Mouse (Mus musculus): ENCODE results near the gene Ptprq. TPM values are rescaled to one million over a fixed set of nuclear protein-coding genes. Genes with fewer than 3 reads are reported as not detected.
A peak's percentile ranks its signal among the peaks of the same experiment; 100 is the strongest.

Ptprq gene
- polyA plus RNA-seq, 1 experiment from 2014 or later, result 0.09 TPM

GRCm38 (mm10) chr10:107514735-107515134 lies 205.1 kb downstream of the Ptprq start:
- no peak overlapping the region for H3K4me2 ChIP-seq (replicated peaks; ENCODE audit: low read depth, low read length)
- WGBS, result 71% methylated on average over 7 of the region's 7 CpGs
- H3K27me3 ChIP-seq (ENCODE audit: control insufficient read depth, insufficient read depth, low read length), result no peaks in the 10 kb centered on the region
- H3K9me3 ChIP-seq (ENCODE audit: control insufficient read depth, low read length), result no peaks in the 10 kb centered on the region
- H3K9ac ChIP-seq (ENCODE audit: low read depth, low read length), result no peak overlapping the region
- no peak overlapping the region for H3K4me3 ChIP-seq (ENCODE audit: low read length)
- no peak overlapping the region for H3K27ac ChIP-seq (ENCODE audit: low read depth, low read length)
- no peaks in the 10 kb centered on the region for H3K4me1 ChIP-seq (ENCODE audit: control insufficient read depth, insufficient read depth, low read length)
- no peaks in the 10 kb centered on the region for H3K36me3 ChIP-seq (ENCODE audit: control insufficient read depth, insufficient read depth, low read length)
- no peak for ATAC-seq (ENCODE audit: low FRiP score, low TSS enrichment)

GRCm38 (mm10) chr10:107506397-107506796 lies 213.5 kb downstream of the Ptprq start:
- no peaks in the 10 kb centered on the region for H3K36me3 ChIP-seq (ENCODE audit: control insufficient read depth, insufficient read depth, low read length)
- WGBS, result 86% methylated on average over 2 of the region's 2 CpGs

GRCm38 (mm10) chr10:107503430-107503829 lies 216.4 kb downstream of the Ptprq start:
- no peaks in the 10 kb centered on the region for H3K36me3 ChIP-seq (ENCODE audit: control insufficient read depth, insufficient read depth, low read length)
- no peaks in the 10 kb centered on the region for H3K27me3 ChIP-seq (ENCODE audit: control insufficient read depth, insufficient read depth, low read length)
- H3K4me3 ChIP-seq (ENCODE audit: low read length), result no peak overlapping the region
- no peaks in the 10 kb centered on the region for H3K4me1 ChIP-seq (ENCODE audit: control insufficient read depth, insufficient read depth, low read length)
- H3K4me2 ChIP-seq (replicated peaks; ENCODE audit: low read depth, low read length), result no peak overlapping the region
- no peaks in the 10 kb centered on the region for H3K9me3 ChIP-seq (ENCODE audit: control insufficient read depth, low read length)
- ATAC-seq (ENCODE audit: low FRiP score, low TSS enrichment), result no peak
- 76% methylated on average over 4 of the region's 4 CpGs for WGBS
- H3K9ac ChIP-seq (ENCODE audit: low read depth, low read length), result no peak overlapping the region
- no peak overlapping the region for H3K27ac ChIP-seq (ENCODE audit: low read depth, low read length)

More at GRCm38 (mm10) chr10:107506397-107506796, 213.5 kb downstream of the Ptprq start:
- Histone ChIP-seq H3K4me3 (ENCODE audit: low read length) (no peak overlapping the region), H3K27me3 (ENCODE audit: control insufficient read depth, insufficient read depth, low read length) (no peaks in the 10 kb centered on the region), H3K9ac (ENCODE audit: low read depth, low read length) (no peak overlapping the region), H3K27ac (ENCODE audit: low read depth, low read length) (no peak overlapping the region), H3K4me2 (replicated peaks; ENCODE audit: low read depth, low read length) (no peak overlapping the region), H3K4me1 (ENCODE audit: control insufficient read depth, insufficient read depth, low read length) (no peaks in the 10 kb centered on the region), H3K9me3 (ENCODE audit: control insufficient read depth, low read length) (no peaks in the 10 kb centered on the region)
- no peak for ATAC-seq (ENCODE audit: low FRiP score, low TSS enrichment)

- Histone ChIP-seq H3K36me3 (ENCODE audit: control insufficient read depth, insufficient read depth, low read length) (no peaks in the 10 kb centered on the region), H3K27me3 (ENCODE audit: control insufficient read depth, insufficient read depth, low read length) (no peaks in the 10 kb centered on the region), H3K9me3 (ENCODE audit: control insufficient read depth, low read length) (no peaks in the 10 kb centered on the region), H3K27ac (ENCODE audit: low read depth, low read length) (no peak overlapping the region), H3K4me1 (ENCODE audit: control insufficient read depth, insufficient read depth, low read length) (no peaks in the 10 kb centered on the region), H3K4me2 (replicated peaks; ENCODE audit: low read depth, low read length) (no peak overlapping the region), H3K9ac (ENCODE audit: low read depth, low read length) (no peak overlapping the region), H3K4me3 (ENCODE audit: low read length) (no peak overlapping the region)
- ATAC-seq (ENCODE audit: low FRiP score, low TSS enrichment), result no peak
- WGBS, result 92% methylated on average over 7 of the region's 7 CpGs
Measured at GRCm38 (mm10) chr10:107502193-107502592, 217.7 kb downstream of the Ptprq start.

GRCm38 (mm10) chr10:107499656-107500055 lies 220.2 kb downstream of the Ptprq start:
- WGBS, result 87% methylated on average over 7 of the region's 7 CpGs

DNA sequence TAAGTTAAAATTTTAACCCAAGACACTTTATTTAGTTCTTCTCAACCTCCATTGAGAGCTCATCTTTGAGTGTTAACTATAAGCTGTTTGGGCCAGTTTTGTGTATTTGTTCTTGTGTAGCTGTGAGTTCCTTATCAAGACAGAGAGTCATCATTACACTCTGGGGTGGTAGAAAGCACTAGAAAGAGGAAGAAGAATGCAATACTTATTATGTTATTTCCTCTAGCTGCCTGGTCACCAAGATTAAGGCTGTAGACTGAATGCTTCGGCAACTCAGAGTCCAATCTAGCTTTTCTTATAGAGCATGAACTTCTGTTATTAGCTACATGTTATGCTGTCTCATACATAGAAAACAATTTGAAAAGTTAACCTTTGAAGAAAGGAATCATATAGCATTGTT lies 223.4 kb downstream of the Ptprq start:
- 0 out of 2 replicates have a peak, but pooled peaks cover 6% of the 10 kb centered on the region for H3K4me1 ChIP-seq (ENCODE audit: control insufficient read depth, insufficient read depth, low read length)
- ATAC-seq (ENCODE audit: low FRiP score, low TSS enrichment), result no peak
- no peaks in the 10 kb centered on the region for H3K36me3 ChIP-seq (ENCODE audit: control insufficient read depth, insufficient read depth, low read length)
- H3K27me3 ChIP-seq (ENCODE audit: control insufficient read depth, insufficient read depth, low read length), result no peaks in the 10 kb centered on the region; the same call in 1 of the 2 replicates
- no peak overlapping the region for H3K27ac ChIP-seq (ENCODE audit: low read depth, low read length)
- 95% methylated on average over 1 of the region's 1 CpGs for WGBS
- H3K4me2 ChIP-seq (replicated peaks; ENCODE audit: low read depth, low read length), result no peak overlapping the region
- no peaks in the 10 kb centered on the region for H3K9me3 ChIP-seq (ENCODE audit: control insufficient read depth, low read length)
- H3K4me3 ChIP-seq (ENCODE audit: low read length), result no peak overlapping the region
- H3K9ac ChIP-seq (ENCODE audit: low read depth, low read length), result no peak overlapping the region

More at GRCm38 (mm10) chr10:107499656-107500055, 220.2 kb downstream of the Ptprq start:
- Histone ChIP-seq H3K27ac (ENCODE audit: low read depth, low read length) (no peak overlapping the region), H3K4me1 (ENCODE audit: control insufficient read depth, insufficient read depth, low read length) (no peaks in the 10 kb centered on the region), H3K9ac (ENCODE audit: low read depth, low read length) (no peak overlapping the region), H3K9me3 (ENCODE audit: control insufficient read depth, low read length) (no peaks in the 10 kb centered on the region), H3K36me3 (ENCODE audit: control insufficient read depth, insufficient read depth, low read length) (no peaks in the 10 kb centered on the region), H3K27me3 (ENCODE audit: control insufficient read depth, insufficient read depth, low read length) (no peaks in the 10 kb centered on the region; the same call in 1 of the 2 replicates), H3K4me3 (ENCODE audit: low read length) (no peak overlapping the region), H3K4me2 (replicated peaks; ENCODE audit: low read depth, low read length) (no peak overlapping the region)
- no peak for ATAC-seq (ENCODE audit: low FRiP score, low TSS enrichment)

DNA sequence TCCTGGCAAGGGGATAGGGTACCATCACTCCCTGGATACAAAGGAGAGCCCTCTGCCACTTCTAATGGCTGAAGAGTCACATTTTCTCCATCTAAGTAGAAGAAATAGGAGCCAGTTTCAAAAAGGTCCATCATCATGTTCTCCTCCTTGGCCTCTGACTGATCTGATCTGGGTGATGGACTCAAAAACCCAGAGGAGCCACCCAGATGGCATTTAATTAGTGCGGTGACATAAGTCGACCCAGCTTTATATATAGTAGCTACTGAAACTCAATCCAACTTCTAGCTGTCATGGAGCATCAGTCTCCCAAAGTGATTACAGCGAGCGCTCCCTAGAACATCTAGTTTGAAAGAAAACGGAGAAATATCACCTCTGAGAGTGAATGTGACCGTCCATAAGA lies 225.3 kb downstream of the Ptprq start, which contains the start of gene Myf6:
Myf6 (minus strand) TSS at position 170 of the 400 bp plus-strand sequence.
- Histone ChIP-seq H3K27ac (ENCODE audit: low read depth, low read length) (no peak within 1 kb of the TSS), H3K9me3 (ENCODE audit: control insufficient read depth, low read length) (no peaks in the 10 kb centered on the region), H3K9ac (ENCODE audit: low read depth, low read length) (no peak within 1 kb of the TSS), H3K4me3 (ENCODE audit: low read length) (0 out of 2 replicates have a peak within 1 kb of the TSS, but pooled peaks have one; percentile 17), H3K36me3 (ENCODE audit: control insufficient read depth, insufficient read depth, low read length) (no peaks in the 10 kb centered on the region), H3K4me1 (ENCODE audit: control insufficient read depth, insufficient read depth, low read length) (0 out of 2 replicates have a peak, but pooled peaks cover 6% of the 10 kb centered on the region), H3K27me3 (ENCODE audit: control insufficient read depth, insufficient read depth, low read length) (peaks cover 7% of the 10 kb centered on the region; the same call in 1 of the 2 replicates), H3K4me2 (replicated peaks; ENCODE audit: low read depth, low read length) (peak within 1 kb of the TSS; percentile 41)
- WGBS, result 66% methylated on average over 6 of the region's 6 CpGs
- ATAC-seq (ENCODE audit: low FRiP score, low TSS enrichment), result 0 out of 2 replicates have a peak, but pooled peaks have one; percentile 9

DNA sequence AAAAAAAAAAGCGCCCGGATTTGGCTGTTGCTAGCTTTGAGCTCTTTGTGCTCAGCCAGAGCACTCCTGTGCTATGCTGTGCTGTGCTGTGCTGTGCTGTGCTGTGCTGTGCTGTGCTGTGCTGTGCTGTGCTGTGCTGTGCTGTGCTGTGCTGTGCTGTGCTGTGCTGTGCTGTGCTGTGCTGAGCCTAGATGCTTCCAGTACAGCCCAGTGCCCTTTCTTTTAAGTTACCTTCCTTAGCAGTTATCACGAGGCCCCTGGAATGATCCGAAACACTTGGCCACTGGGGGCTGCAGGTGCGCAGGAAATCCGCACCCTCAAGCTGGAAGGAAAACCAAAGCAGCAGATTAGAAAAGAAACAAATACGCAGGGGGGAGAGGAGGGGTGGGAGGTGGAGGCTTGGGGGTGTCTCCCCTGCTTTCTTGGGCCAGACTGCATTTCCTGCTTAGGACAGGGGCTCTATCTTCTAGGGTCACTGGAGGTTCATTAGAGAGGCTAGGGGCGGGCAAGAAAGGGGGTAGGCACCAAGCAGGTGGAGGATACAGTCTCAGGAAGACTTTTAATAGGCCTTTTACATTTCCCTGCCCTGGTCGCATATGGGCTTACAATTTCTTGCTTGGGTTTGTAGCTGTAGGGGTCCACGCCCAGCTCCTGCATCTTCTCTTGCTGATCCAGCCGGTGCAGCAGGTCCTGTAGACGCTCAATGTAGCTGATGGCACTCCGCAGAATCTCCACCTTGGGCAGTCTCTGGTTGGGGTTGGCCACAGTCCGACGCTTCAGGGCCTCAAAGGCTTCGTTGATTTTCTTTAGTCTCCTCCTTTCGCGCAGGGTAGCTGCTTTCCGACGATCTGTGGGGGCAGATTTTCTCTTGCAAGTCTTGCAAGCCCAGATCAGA lies 226.0 kb downstream of the Ptprq start:
- Histone ChIP-seq H3K9me3 (ENCODE audit: control insufficient read depth, low read length) (no peaks in the 10 kb centered on the region), H3K4me1 (ENCODE audit: control insufficient read depth, insufficient read depth, low read length) (0 out of 2 replicates have a peak, but pooled peaks cover 6% of the 10 kb centered on the region), H3K4me2 (replicated peaks; ENCODE audit: low read depth, low read length) (peak overlapping the region; percentile 41), H3K36me3 (ENCODE audit: control insufficient read depth, insufficient read depth, low read length) (no peaks in the 10 kb centered on the region), H3K27me3 (ENCODE audit: control insufficient read depth, insufficient read depth, low read length) (peaks cover 7% of the 10 kb centered on the region; the same call in 1 of the 2 replicates), H3K4me3 (ENCODE audit: low read length) (peak overlapping the region; percentile 17; the same call in 1 of the 2 replicates), H3K27ac (ENCODE audit: low read depth, low read length) (no peak overlapping the region), H3K9ac (ENCODE audit: low read depth, low read length) (no peak overlapping the region; the same call in 1 of the 2 replicates)
- 41% methylated on average over 20 of the region's 20 CpGs for WGBS
- ATAC-seq (ENCODE audit: low FRiP score, low TSS enrichment), result peak; percentile 72
